Mouse (Mus musculus) neural tube, embryonic 15.5 days (tissue): Measurements from ENCODE around the gene Tmx4. TPM values are rescaled to one million over a fixed set of nuclear protein-coding genes. Genes with fewer than 3 reads are reported as not detected.

Experiments
- ATAC-seq: fragments of 200-750 bp; cut with Nextera tagmentation; 2 replicates; pipeline ENCODE4 v1.8.0; 2017; ENCODE audit warnings: mild to moderate bottlenecking, moderate TSS enrichment, moderate library complexity; ENCODE audit not compliant: low FRiP score
- H3K27ac ChIP-seq: fragments of 300-500 bp; sonication (generic); replicated peaks from 2 replicates; pipeline ENCODE4 v1.5.1; 2015; ENCODE audit warnings: mild to moderate bottlenecking, inconsistent platforms
- H3K27me3 ChIP-seq: fragments of 300-500 bp; sonication (generic); replicated peaks from 2 replicates; pipeline ENCODE4 v1.6.1; 2015; ENCODE audit warnings: inconsistent platforms
- H3K36me3 ChIP-seq: fragments of 300-500 bp; sonication (generic); 2 replicates; pipeline ENCODE4 v1.6.1; 2015; ENCODE audit warnings: inconsistent platforms
- H3K4me1 ChIP-seq: fragments of 300-500 bp; sonication (generic); 2 replicates; pipeline ENCODE4 v1.6.1; 2015; ENCODE audit warnings: inconsistent platforms
- H3K4me2 ChIP-seq: fragments of 300-500 bp; sonication (generic); 2 replicates; pipeline ENCODE4 v1.6.1; 2015; ENCODE audit warnings: inconsistent platforms, mild to moderate bottlenecking, moderate library complexity
- H3K4me3 ChIP-seq: fragments of 300-500 bp; sonication (generic); replicated peaks from 2 replicates; pipeline ENCODE4 v1.5.1; 2015; ENCODE audit warnings: mild to moderate bottlenecking, inconsistent platforms
- H3K9ac ChIP-seq: fragments of 300-500 bp; sonication (generic); replicated peaks from 2 replicates; pipeline ENCODE4 v1.6.1; 2015; ENCODE audit warnings: mild to moderate bottlenecking, inconsistent platforms
- H3K9me3 ChIP-seq: fragments of 300-500 bp; sonication (generic); replicated peaks from 2 replicates; pipeline ENCODE4 v1.6.1; 2016; ENCODE audit warnings: inconsistent platforms
- WGBS: fragments of 180-500 bp; shearing (Covaris S2); methylation state at CpG from one replicate; pipeline ENCODE4 v1.1.7; 2015; ENCODE audit warnings: mixed read lengths; 5-methylcytosine and 5-hydroxymethylcytosine counted together
- polyA plus RNA-seq: library from polyadenylated mRNA; unstranded; fragments of >200 nt; fragmentation: Nextera tagmentation; extraction: Ambion mirVana; gene quantifications from 2 replicates; pipeline ENCODE4 v1.2.1, GENCODE M21; 2015

Tmx4 gene
- polyA plus RNA-seq = 82.3 and 95.1 TPM in 2 replicates

- H3K36me3 ChIP-seq = peaks cover 2% of the 10 kb centered on the region; the same call in 1 of the 2 replicates
- ATAC-seq = peak; percentile 99
- WGBS = under 1% methylated on average over 53 of the region's 57 CpGs
Measured at GRCm38 (mm10) chr2:134643514-134644300, at the start of gene Tmx4. Gene Tmx4 (minus strand): TSS chr2:134644145.

GRCm38 (mm10) chr2:134692125-134692524, 48.2 kb upstream of the Tmx4 start:
- ATAC-seq = no peak
- WGBS = 73% methylated on average over 1 of the region's 1 CpGs
- Histone ChIP-seq H3K4me1 (no peaks in the 10 kb centered on the region), H3K27me3 (no peaks in the 10 kb centered on the region), H3K4me3 (no peak overlapping the region), H3K27ac (no peak overlapping the region), H3K4me2 (no peak overlapping the region), H3K9ac (no peak overlapping the region), H3K9me3 (no peaks in the 10 kb centered on the region), H3K36me3 (no peaks in the 10 kb centered on the region)

More at GRCm38 (mm10) chr2:134643514-134644300, at the start of gene Tmx4:
- Histone ChIP-seq H3K9me3 (no peaks in the 10 kb centered on the region), H3K4me1 (peaks cover 29% of the 10 kb centered on the region), H3K4me2 (peak within 1 kb of the TSS; percentile 62), H3K27me3 (no peaks in the 10 kb centered on the region), H3K9ac (peak within 1 kb of the TSS; percentile 94), H3K27ac (peak within 1 kb of the TSS; percentile 100), H3K4me3 (peak within 1 kb of the TSS; percentile 83)

DNA sequence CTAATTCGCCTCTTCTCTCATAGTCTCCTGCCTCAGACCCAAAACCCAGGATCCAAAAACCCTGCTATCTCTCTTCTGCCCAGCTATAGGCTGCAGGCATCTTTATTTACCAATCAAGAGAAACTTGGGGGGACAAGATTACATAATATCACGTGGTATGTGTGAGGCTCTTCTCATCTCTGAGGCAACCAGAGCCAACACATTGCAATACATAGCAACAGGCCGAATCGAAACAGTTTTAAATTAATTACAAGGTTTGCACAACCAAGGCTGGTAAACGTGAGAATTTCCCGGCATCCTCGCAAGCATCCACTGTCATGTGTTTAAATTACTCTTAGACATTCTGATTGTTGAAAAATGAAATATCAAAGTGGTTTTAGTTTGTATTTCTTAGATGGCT, 47.1 kb upstream of the Tmx4 start:
- WGBS = 85% methylated on average over 7 of the region's 7 CpGs
- Histone ChIP-seq H3K27me3 (no peaks in the 10 kb centered on the region), H3K27ac (no peak overlapping the region), H3K4me3 (no peak overlapping the region), H3K9ac (no peak overlapping the region), H3K36me3 (no peaks in the 10 kb centered on the region), H3K4me2 (no peak overlapping the region), H3K9me3 (no peaks in the 10 kb centered on the region), H3K4me1 (no peaks in the 10 kb centered on the region)
- ATAC-seq = no peak

- Histone ChIP-seq H3K36me3 (no peaks in the 10 kb centered on the region), H3K4me1 (no peaks in the 10 kb centered on the region), H3K27me3 (no peaks in the 10 kb centered on the region), H3K4me3 (no peak overlapping the region), H3K9me3 (no peaks in the 10 kb centered on the region), H3K27ac (no peak overlapping the region), H3K9ac (no peak overlapping the region), H3K4me2 (no peak overlapping the region)
- ATAC-seq = no peak
- WGBS = 29% methylated on average over 3 of the region's 3 CpGs
Measured at GRCm38 (mm10) chr2:134682326-134682725, 38.4 kb upstream of the Tmx4 start.

DNA sequence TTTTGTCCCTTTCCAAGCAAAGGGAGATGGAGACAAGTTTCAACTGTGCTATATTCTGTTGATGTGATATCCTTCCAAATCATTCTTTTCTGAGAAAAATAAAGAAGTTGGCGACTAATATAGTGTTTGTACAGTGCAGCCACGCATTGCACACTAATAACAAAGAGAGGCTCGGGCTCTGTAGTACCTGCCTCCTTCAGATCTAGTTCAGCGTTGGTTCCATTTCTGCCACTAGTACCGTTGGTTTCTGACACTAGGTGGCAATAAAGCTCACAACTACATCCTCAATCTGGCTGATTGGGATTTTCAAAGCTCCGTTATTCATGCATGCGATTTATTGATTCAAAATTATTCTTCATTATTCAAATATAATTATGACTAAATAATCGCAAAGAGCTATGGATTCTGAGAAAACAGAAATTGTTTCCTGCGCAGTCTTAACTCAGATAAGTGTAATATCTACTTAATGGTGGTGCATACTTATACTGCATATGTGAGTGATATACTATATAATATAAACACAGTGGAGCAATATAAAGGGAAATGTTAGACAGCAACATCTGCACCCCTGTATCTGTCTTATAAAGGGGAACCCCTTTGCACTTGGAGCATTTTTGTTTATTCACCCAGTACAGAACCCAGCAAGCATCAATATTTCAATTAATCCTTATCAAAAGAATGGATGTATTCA, 37.5 kb upstream of the Tmx4 start:
- 29% methylated on average over 9 of the region's 9 CpGs for WGBS

GRCm38 (mm10) chr2:134679567-134679966, 35.6 kb upstream of the Tmx4 start:
- no peak for ATAC-seq
- H3K36me3 ChIP-seq = no peaks in the 10 kb centered on the region
- no peaks in the 10 kb centered on the region for H3K27me3 ChIP-seq
- H3K9me3 ChIP-seq = no peaks in the 10 kb centered on the region
- WGBS = 61% methylated on average over 3 of the region's 3 CpGs
- H3K27ac ChIP-seq = no peak overlapping the region
- no peak overlapping the region for H3K9ac ChIP-seq
- no peak overlapping the region for H3K4me3 ChIP-seq
- H3K4me1 ChIP-seq = no peaks in the 10 kb centered on the region
- H3K4me2 ChIP-seq = no peak overlapping the region

More for the DNA sequence above, 37.5 kb upstream of the Tmx4 start:
- peak; percentile 80; the same call in 1 of the 2 replicates for ATAC-seq
- no peaks in the 10 kb centered on the region for H3K4me1 ChIP-seq
- H3K4me2 ChIP-seq = no peak overlapping the region
- no peaks in the 10 kb centered on the region for H3K27me3 ChIP-seq
- H3K9ac ChIP-seq = no peak overlapping the region
- no peak overlapping the region for H3K27ac ChIP-seq
- H3K9me3 ChIP-seq = no peaks in the 10 kb centered on the region
- no peak overlapping the region for H3K4me3 ChIP-seq
- H3K36me3 ChIP-seq = no peaks in the 10 kb centered on the region

DNA sequence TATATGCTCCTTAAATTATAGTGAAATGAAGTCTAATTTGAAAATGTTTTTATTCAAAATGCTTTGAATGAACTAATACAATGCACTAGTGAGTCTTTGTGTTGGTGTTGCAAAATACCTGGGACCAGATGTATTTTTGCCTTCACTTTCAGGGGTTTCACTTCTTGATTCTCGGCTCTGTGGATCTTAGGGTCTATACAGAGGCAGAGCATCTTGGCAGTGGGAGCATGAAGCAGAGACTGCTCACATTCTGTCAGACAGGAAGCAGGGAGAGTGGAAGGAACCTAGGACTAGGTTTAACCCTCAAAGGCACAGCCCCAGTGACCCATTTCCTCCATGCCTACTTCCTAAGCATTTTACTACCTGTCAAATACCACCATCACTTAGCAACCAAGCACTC, 31.5 kb upstream of the Tmx4 start:
- ATAC-seq = no peak
- Histone ChIP-seq H3K9me3 (no peaks in the 10 kb centered on the region), H3K27ac (no peak overlapping the region), H3K4me2 (no peak overlapping the region), H3K4me1 (no peaks in the 10 kb centered on the region), H3K36me3 (no peaks in the 10 kb centered on the region), H3K4me3 (no peak overlapping the region), H3K9ac (no peak overlapping the region), H3K27me3 (no peaks in the 10 kb centered on the region)
- WGBS = 84% methylated on average over 1 of the region's 1 CpGs

DNA sequence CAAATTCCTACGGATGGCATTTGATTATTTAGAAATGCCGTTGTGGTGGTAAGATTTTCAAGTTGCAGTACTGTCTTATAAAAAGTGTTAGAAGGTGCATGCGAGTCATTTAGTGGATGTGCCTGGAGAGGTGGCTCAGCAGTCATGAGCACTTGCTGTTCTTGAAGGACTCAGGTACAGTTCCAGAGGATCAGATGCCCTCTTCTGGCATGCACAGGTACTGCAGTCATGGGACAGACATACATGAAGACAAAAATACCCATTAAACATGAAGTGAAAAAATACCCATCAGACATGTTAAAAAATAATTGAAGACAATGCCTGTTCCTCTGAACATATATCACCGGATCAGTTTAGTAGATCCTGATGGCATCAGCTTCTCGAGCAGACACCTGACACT, 29.7 kb upstream of the Tmx4 start:
- no peak overlapping the region for H3K4me3 ChIP-seq
- H3K9ac ChIP-seq = no peak overlapping the region
- ATAC-seq = no peak
- no peaks in the 10 kb centered on the region for H3K4me1 ChIP-seq
- 79% methylated on average over 5 of the region's 5 CpGs for WGBS
- no peaks in the 10 kb centered on the region for H3K9me3 ChIP-seq
- no peak overlapping the region for H3K27ac ChIP-seq
- H3K4me2 ChIP-seq = no peak overlapping the region
- no peaks in the 10 kb centered on the region for H3K27me3 ChIP-seq
- no peaks in the 10 kb centered on the region for H3K36me3 ChIP-seq

GRCm38 (mm10) chr2:134656477-134656876, 12.5 kb upstream of the Tmx4 start:
- no peaks in the 10 kb centered on the region for H3K4me1 ChIP-seq
- no peak overlapping the region for H3K4me2 ChIP-seq
- H3K9me3 ChIP-seq = no peaks in the 10 kb centered on the region
- no peak for ATAC-seq
- 36% methylated on average over 4 of the region's 4 CpGs for WGBS
- no peaks in the 10 kb centered on the region for H3K36me3 ChIP-seq
- H3K4me3 ChIP-seq = no peak overlapping the region
- no peak overlapping the region for H3K9ac ChIP-seq
- H3K27me3 ChIP-seq = no peaks in the 10 kb centered on the region
- no peak overlapping the region for H3K27ac ChIP-seq

GRCm38 (mm10) chr2:134654668-134655067, 10.7 kb upstream of the Tmx4 start:
- no peak for ATAC-seq

GRCm38 (mm10) chr2:134652759-134653158, 8.8 kb upstream of the Tmx4 start:
- Histone ChIP-seq H3K9ac (no peak overlapping the region), H3K4me3 (no peak overlapping the region), H3K4me2 (no peak overlapping the region), H3K27ac (no peak overlapping the region), H3K27me3 (no peaks in the 10 kb centered on the region), H3K36me3 (no peaks in the 10 kb centered on the region), H3K4me1 (no peaks in the 10 kb centered on the region), H3K9me3 (no peaks in the 10 kb centered on the region)
- 78% methylated on average over 5 of the region's 5 CpGs for WGBS
- ATAC-seq = no peak

More at GRCm38 (mm10) chr2:134654668-134655067, 10.7 kb upstream of the Tmx4 start:
- Histone ChIP-seq H3K27ac (no peak overlapping the region), H3K9me3 (no peaks in the 10 kb centered on the region), H3K4me2 (no peak overlapping the region), H3K36me3 (no peaks in the 10 kb centered on the region), H3K27me3 (no peaks in the 10 kb centered on the region), H3K4me3 (no peak overlapping the region), H3K4me1 (no peaks in the 10 kb centered on the region), H3K9ac (no peak overlapping the region)

GRCm38 (mm10) chr2:134648999-134649398, 5.1 kb upstream of the Tmx4 start:
- Histone ChIP-seq H3K27ac (no peak overlapping the region), H3K4me2 (no peak overlapping the region), H3K9ac (no peak overlapping the region), H3K4me3 (no peak overlapping the region), H3K9me3 (no peaks in the 10 kb centered on the region), H3K4me1 (peaks cover 13% of the 10 kb centered on the region; the same call in 1 of the 2 replicates), H3K27me3 (no peaks in the 10 kb centered on the region), H3K36me3 (no peaks in the 10 kb centered on the region)
- WGBS = 87% methylated on average over 3 of the region's 3 CpGs
- ATAC-seq = no peak
